Mouse (Mus musculus) lung, embryonic 16.5 days (tissue): ENCODE results near the gene Tcp11l2. TPM values are rescaled to one million over a fixed set of nuclear protein-coding genes. Genes with fewer than 3 reads are reported as not detected.

Source experiments
- ATAC-seq: fragments of 200-750 bp; cut with Nextera tagmentation; 2 replicates; pipeline ENCODE4 v1.8.0; 2017; ENCODE audit warnings: low read depth, mild to moderate bottlenecking, moderate library complexity
- H3K27ac ChIP-seq: fragments of 300-500 bp; sonication (generic); 2 replicates; pipeline ENCODE4 v1.5.1; 2014; ENCODE audit warnings: mild to moderate bottlenecking, control low read depth, low read length
- H3K27me3 ChIP-seq: fragments of 300-500 bp; sonication (generic); 2 replicates; pipeline ENCODE4 v1.6.1; 2014; ENCODE audit warnings: low read depth, low read length, mixed read lengths; ENCODE audit not compliant: control insufficient read depth, insufficient read depth
- H3K36me3 ChIP-seq: fragments of 300-500 bp; sonication (generic); 2 replicates; pipeline ENCODE4 v1.6.1; 2014; ENCODE audit warnings: low read length; ENCODE audit not compliant: control insufficient read depth, insufficient read depth
- H3K4me1 ChIP-seq: fragments of 300-500 bp; sonication (generic); replicated peaks from 2 replicates; pipeline ENCODE4 v1.6.1; 2014; ENCODE audit warnings: low read length, mixed read lengths; ENCODE audit not compliant: control insufficient read depth, insufficient read depth
- H3K4me2 ChIP-seq: fragments of 300-500 bp; sonication (generic); 2 replicates; pipeline ENCODE4 v1.6.1; 2014; ENCODE audit warnings: low read depth, low read length, control low read depth
- H3K4me3 ChIP-seq: fragments of 300-500 bp; sonication (generic); 2 replicates; pipeline ENCODE4 v1.5.1; 2014; ENCODE audit warnings: mild to moderate bottlenecking, low read length, control low read depth
- H3K9ac ChIP-seq: fragments of 300-500 bp; sonication (generic); 2 replicates; pipeline ENCODE4 v1.6.1; 2014; ENCODE audit warnings: low read length, control low read depth
- H3K9me3 ChIP-seq: fragments of 300-500 bp; sonication (generic); 2 replicates; pipeline ENCODE4 v1.6.1; 2016; ENCODE audit warnings: low read length; ENCODE audit not compliant: control insufficient read depth
- WGBS: fragments of 180-500 bp; shearing (Covaris S2); extraction: QIAGEN DNeasy Blood & Tissue Kit; methylation state at CpG from one replicate; pipeline ENCODE4 v1.1.7; 2014; 5-methylcytosine and 5-hydroxymethylcytosine counted together
- polyA plus RNA-seq: library from polyadenylated mRNA; unstranded; fragments of >200 nt; fragmentation: Nextera tagmentation; extraction: Ambion mirVana; gene quantifications from 2 replicates; pipeline ENCODE4 v1.2.1, GENCODE M21; 2015

Tcp11l2 gene
- polyA plus RNA-seq, 1 experiment from 2014 or later, result 41.5 TPM

GRCm38 (mm10) chr10:84590956-84591355 is 14.5 kb downstream of the Tcp11l2 start:
- Histone ChIP-seq H3K4me3 (no peak overlapping the region), H3K9me3 (no peaks in the 10 kb centered on the region), H3K4me2 (no peak overlapping the region), H3K4me1 (no peaks in the 10 kb centered on the region; the same call in 1 of the 2 replicates), H3K9ac (no peak overlapping the region), H3K36me3 (peaks cover 13% of the 10 kb centered on the region), H3K27ac (no peak overlapping the region), H3K27me3 (no peaks in the 10 kb centered on the region)
- ATAC-seq, result no peak
- 71% methylated on average over 14 of the region's 14 CpGs for WGBS

- WGBS, result 78% methylated on average over 2 of the region's 2 CpGs
- no peak overlapping the region for H3K4me2 ChIP-seq
- H3K4me3 ChIP-seq, result no peak overlapping the region
- ATAC-seq, result no peak
- no peak overlapping the region for H3K27ac ChIP-seq
- no peak overlapping the region for H3K9ac ChIP-seq
- H3K9me3 ChIP-seq, result no peaks in the 10 kb centered on the region
- peaks cover 13% of the 10 kb centered on the region for H3K36me3 ChIP-seq
- no peaks in the 10 kb centered on the region for H3K27me3 ChIP-seq
- H3K4me1 ChIP-seq, result peaks cover 1% of the 10 kb centered on the region
Measured at GRCm38 (mm10) chr10:84591640-84592148, 15.3 kb downstream of the Tcp11l2 start.

- Histone ChIP-seq H3K36me3 (peaks cover 13% of the 10 kb centered on the region), H3K4me2 (no peak overlapping the region), H3K4me1 (peaks cover 9% of the 10 kb centered on the region), H3K9me3 (no peaks in the 10 kb centered on the region), H3K27me3 (no peaks in the 10 kb centered on the region), H3K4me3 (no peak overlapping the region), H3K27ac (peak overlapping the region; percentile 44; the same call in 1 of the 2 replicates), H3K9ac (no peak overlapping the region)
- peak; percentile 86 for ATAC-seq
- WGBS, result 43% methylated on average over 3 of the region's 3 CpGs
Measured at GRCm38 (mm10) chr10:84592745-84593144, 16.3 kb downstream of the Tcp11l2 start.

- Histone ChIP-seq H3K9me3 (no peaks in the 10 kb centered on the region), H3K27me3 (no peaks in the 10 kb centered on the region), H3K27ac (peak overlapping the region; percentile 62), H3K4me2 (no peak overlapping the region), H3K9ac (no peak overlapping the region), H3K36me3 (peaks cover 5% of the 10 kb centered on the region; the same call in 1 of the 2 replicates), H3K4me3 (no peak overlapping the region), H3K4me1 (peaks cover 9% of the 10 kb centered on the region)
- peak; percentile 60 for ATAC-seq
- 18% methylated on average over 3 of the region's 3 CpGs for WGBS
Measured at GRCm38 (mm10) chr10:84597127-84597785, 20.8 kb downstream of the Tcp11l2 start.

- Histone ChIP-seq H3K27ac (no peak overlapping the region), H3K27me3 (no peaks in the 10 kb centered on the region), H3K4me2 (no peak overlapping the region), H3K9me3 (no peaks in the 10 kb centered on the region), H3K9ac (no peak overlapping the region), H3K4me1 (peaks cover 9% of the 10 kb centered on the region), H3K36me3 (peaks cover 5% of the 10 kb centered on the region; the same call in 1 of the 2 replicates), H3K4me3 (no peak overlapping the region)
- ATAC-seq, result no peak
- 56% methylated on average over 1 of the region's 1 CpGs for WGBS
Measured at GRCm38 (mm10) chr10:84598172-84598571, 21.7 kb downstream of the Tcp11l2 start.

GRCm38 (mm10) chr10:84600136-84600535 is 23.7 kb downstream of the Tcp11l2 start:
- Histone ChIP-seq H3K4me2 (no peak overlapping the region), H3K27ac (no peak overlapping the region), H3K9me3 (no peaks in the 10 kb centered on the region), H3K27me3 (no peaks in the 10 kb centered on the region), H3K4me3 (no peak overlapping the region), H3K4me1 (peaks cover 9% of the 10 kb centered on the region), H3K36me3 (peaks cover 3% of the 10 kb centered on the region; the same call in 1 of the 2 replicates), H3K9ac (no peak overlapping the region)
- ATAC-seq, result no peak
- 74% methylated on average over 6 of the region's 6 CpGs for WGBS

- H3K4me1 ChIP-seq, result no peaks in the 10 kb centered on the region; the same call in 1 of the 2 replicates
- no peak for ATAC-seq
- WGBS, result 53% methylated on average over 1 of the region's 1 CpGs
Measured at GRCm38 (mm10) chr10:84604335-84604734, 27.9 kb downstream of the Tcp11l2 start.

GRCm38 (mm10) chr10:84608361-84608760 is 31.9 kb downstream of the Tcp11l2 start:
- WGBS, result 66% methylated on average over 3 of the region's 3 CpGs
- no peaks in the 10 kb centered on the region for H3K9me3 ChIP-seq
- ATAC-seq, result no peak
- H3K27me3 ChIP-seq, result no peaks in the 10 kb centered on the region
- peaks cover 18% of the 10 kb centered on the region for H3K4me1 ChIP-seq
- no peak overlapping the region for H3K27ac ChIP-seq
- no peak overlapping the region for H3K9ac ChIP-seq
- H3K36me3 ChIP-seq, result peaks cover 10% of the 10 kb centered on the region
- H3K4me3 ChIP-seq, result no peak overlapping the region
- no peak overlapping the region for H3K4me2 ChIP-seq

More at GRCm38 (mm10) chr10:84604335-84604734, 27.9 kb downstream of the Tcp11l2 start:
- peaks cover 10% of the 10 kb centered on the region for H3K36me3 ChIP-seq
- H3K27ac ChIP-seq, result no peak overlapping the region
- H3K4me2 ChIP-seq, result no peak overlapping the region
- no peaks in the 10 kb centered on the region for H3K9me3 ChIP-seq
- H3K9ac ChIP-seq, result no peak overlapping the region
- H3K27me3 ChIP-seq, result no peaks in the 10 kb centered on the region
- H3K4me3 ChIP-seq, result no peak overlapping the region

- peaks cover 6% of the 10 kb centered on the region for H3K36me3 ChIP-seq
- ATAC-seq, result no peak; the same call in 1 of the 2 replicates
- H3K4me3 ChIP-seq, result no peak overlapping the region
- H3K9me3 ChIP-seq, result no peaks in the 10 kb centered on the region
- no peaks in the 10 kb centered on the region for H3K27me3 ChIP-seq
- no peak overlapping the region for H3K4me2 ChIP-seq
- H3K9ac ChIP-seq, result no peak overlapping the region
- peak overlapping the region; percentile 70 for H3K27ac ChIP-seq
- 31% methylated on average over 4 of the region's 4 CpGs for WGBS
- H3K4me1 ChIP-seq, result peaks cover 18% of the 10 kb centered on the region
Measured at GRCm38 (mm10) chr10:84610324-84610723, 33.9 kb downstream of the Tcp11l2 start.
